Mouse (Mus musculus): ENCODE results near the gene Gps2.
"Not testable (repeated sequence)": the region's sequence is repeated elsewhere in the genome, so short reads cannot be mapped to it uniquely, and the experiment has no call there.

Gene Gps2

GRCm38 (mm10) chr11:69910781-69911560, 2.7 kb upstream of the Gps2 start:
- in situ Hi-C loops (cut with MboI; ENCODE audit: low pct_unique_long_range_greater_than_20kb in 1 of 2, low sequenced_read_pairs in 2 of 2, unreplicated experiment in 1 of 2): no loop called here

- in situ Hi-C loops (cut with MboI; ENCODE audit: low pct_unique_long_range_greater_than_20kb in 1 of 2, low sequenced_read_pairs in 2 of 2, unreplicated experiment in 1 of 2): no loop called here
Observed at GRCm38 (mm10) chr11:69911701-69912100, 2.0 kb upstream of the Gps2 start.

- in situ Hi-C loops (cut with MboI; ENCODE audit: low pct_unique_long_range_greater_than_20kb in 1 of 2, low sequenced_read_pairs in 2 of 2, unreplicated experiment in 1 of 2): no loop called here
Observed at GRCm38 (mm10) chr11:69912716-69913530, 765 bp upstream of the Gps2 start.

GRCm38 (mm10) chr11:69914372-69914764, 680 bp downstream of the Gps2 start:
- in situ Hi-C loops (cut with MboI; ENCODE audit: low pct_unique_long_range_greater_than_20kb in 1 of 2, low sequenced_read_pairs in 2 of 2, unreplicated experiment in 1 of 2): no loop called here

- in situ Hi-C loops (cut with MboI; ENCODE audit: low pct_unique_long_range_greater_than_20kb in 1 of 2, low sequenced_read_pairs in 2 of 2, unreplicated experiment in 1 of 2): no loop called here
Observed at GRCm38 (mm10) chr11:69914917-69915430, 1.3 kb downstream of the Gps2 start.

GRCm38 (mm10) chr11:69915667-69916627, 2.3 kb downstream of the Gps2 start:
- in situ Hi-C loops (cut with MboI; ENCODE audit: low pct_unique_long_range_greater_than_20kb in 1 of 2, low sequenced_read_pairs in 2 of 2, unreplicated experiment in 1 of 2): no loop called here

- in situ Hi-C loops (cut with MboI; ENCODE audit: low pct_unique_long_range_greater_than_20kb in 1 of 2, low sequenced_read_pairs in 2 of 2, unreplicated experiment in 1 of 2): not testable (repeated sequence)
Observed at GRCm38 (mm10) chr11:69916652-69917378, 3.1 kb downstream of the Gps2 start.

- in situ Hi-C loops (cut with MboI; ENCODE audit: low pct_unique_long_range_greater_than_20kb in 1 of 2, low sequenced_read_pairs in 2 of 2, unreplicated experiment in 1 of 2): no loop called here
Observed at GRCm38 (mm10) chr11:69917379-69917948, 3.8 kb downstream of the Gps2 start.

GRCm38 (mm10) chr11:69918118-69918517, 4.4 kb downstream of the Gps2 start:
- in situ Hi-C loops (cut with MboI; ENCODE audit: low pct_unique_long_range_greater_than_20kb in 1 of 2, low sequenced_read_pairs in 2 of 2, unreplicated experiment in 1 of 2): no loop called here

- in situ Hi-C loops (cut with MboI; ENCODE audit: low pct_unique_long_range_greater_than_20kb in 1 of 2, low sequenced_read_pairs in 2 of 2, unreplicated experiment in 1 of 2): no loop called here
Observed at GRCm38 (mm10) chr11:69919053-69919452, 5.4 kb downstream of the Gps2 start.

- in situ Hi-C loops (cut with MboI; ENCODE audit: low pct_unique_long_range_greater_than_20kb in 1 of 2, low sequenced_read_pairs in 2 of 2, unreplicated experiment in 1 of 2): no loop called here
Observed at GRCm38 (mm10) chr11:69919661-69920265, 6.1 kb downstream of the Gps2 start.

GRCm38 (mm10) chr11:69920266-69921031, 6.8 kb downstream of the Gps2 start:
- in situ Hi-C loops (cut with MboI; ENCODE audit: low pct_unique_long_range_greater_than_20kb in 1 of 2, low sequenced_read_pairs in 2 of 2, unreplicated experiment in 1 of 2): no loop called here

- in situ Hi-C loops (cut with MboI; ENCODE audit: low pct_unique_long_range_greater_than_20kb in 1 of 2, low sequenced_read_pairs in 2 of 2, unreplicated experiment in 1 of 2): no loop called here
Observed at GRCm38 (mm10) chr11:69921114-69922011, 7.7 kb downstream of the Gps2 start, which contains the start of gene Eif5a. TSS of gene Eif5a (minus strand) at chr11:69921958.

GRCm38 (mm10) chr11:69922012-69922756, 8.5 kb downstream of the Gps2 start:
- in situ Hi-C loops (cut with MboI; ENCODE audit: low pct_unique_long_range_greater_than_20kb in 1 of 2, low sequenced_read_pairs in 2 of 2, unreplicated experiment in 1 of 2): no loop called here

- in situ Hi-C loops (cut with MboI; ENCODE audit: low pct_unique_long_range_greater_than_20kb in 1 of 2, low sequenced_read_pairs in 2 of 2, unreplicated experiment in 1 of 2): no loop called here
Observed at GRCm38 (mm10) chr11:69922796-69923195, 9.1 kb downstream of the Gps2 start.

Measured in mouse embryonic stem cell (cell line).